Mouse (Mus musculus): ENCODE results near the gene Nsmce3.
A peak's percentile ranks its signal among the peaks of the same experiment; 100 is the strongest.

Gene Nsmce3

DNA sequence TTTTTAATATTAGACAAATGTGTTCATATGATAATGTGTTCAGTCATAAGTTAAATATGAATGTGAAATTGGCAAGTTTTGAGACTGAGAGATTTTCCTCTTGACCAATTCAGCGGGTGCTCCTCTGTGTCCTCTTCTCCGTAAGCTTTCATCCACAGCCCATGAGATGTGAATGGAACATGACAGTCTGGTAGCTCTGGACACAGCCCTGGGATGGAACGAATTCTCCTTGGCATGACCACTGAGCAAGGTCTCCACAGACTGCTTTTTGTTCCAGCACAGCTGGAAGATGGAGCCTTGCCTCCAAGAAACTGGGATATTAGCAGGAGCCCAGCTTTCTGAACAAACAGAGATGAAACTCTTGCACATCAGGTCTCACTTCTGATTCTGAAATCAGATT is 9.8 kb downstream of the Nsmce3 start:
- DNase-seq (ENCODE audit: low read depth, low spot score), result no peak

GRCm38 (mm10) chr7:64856526-64857082 is 16.2 kb downstream of the Nsmce3 start:
- peak; percentile 34 for DNase-seq (ENCODE audit: low read depth, low spot score)

DNA sequence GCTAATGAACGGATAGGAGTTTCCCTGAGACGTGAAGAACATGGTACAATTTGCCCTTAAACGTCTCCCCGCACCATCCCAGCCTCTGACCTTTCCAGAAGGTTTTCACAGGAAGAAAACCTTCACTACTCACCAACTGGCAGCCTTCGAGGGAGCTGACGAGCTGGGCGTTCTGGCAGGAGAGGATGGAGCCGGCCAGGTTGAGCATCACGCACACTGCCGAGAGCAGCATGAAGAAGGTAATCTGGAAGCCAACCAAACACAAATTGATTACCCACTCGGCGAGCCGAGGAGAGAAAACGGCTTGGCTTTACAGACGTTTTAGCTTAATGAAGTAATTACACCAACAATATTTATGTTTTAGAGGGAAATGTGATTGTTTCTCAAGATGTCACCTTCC is 16.8 kb downstream of the Nsmce3 start:
- no peak for DNase-seq (ENCODE audit: low read depth, low spot score)

DNA sequence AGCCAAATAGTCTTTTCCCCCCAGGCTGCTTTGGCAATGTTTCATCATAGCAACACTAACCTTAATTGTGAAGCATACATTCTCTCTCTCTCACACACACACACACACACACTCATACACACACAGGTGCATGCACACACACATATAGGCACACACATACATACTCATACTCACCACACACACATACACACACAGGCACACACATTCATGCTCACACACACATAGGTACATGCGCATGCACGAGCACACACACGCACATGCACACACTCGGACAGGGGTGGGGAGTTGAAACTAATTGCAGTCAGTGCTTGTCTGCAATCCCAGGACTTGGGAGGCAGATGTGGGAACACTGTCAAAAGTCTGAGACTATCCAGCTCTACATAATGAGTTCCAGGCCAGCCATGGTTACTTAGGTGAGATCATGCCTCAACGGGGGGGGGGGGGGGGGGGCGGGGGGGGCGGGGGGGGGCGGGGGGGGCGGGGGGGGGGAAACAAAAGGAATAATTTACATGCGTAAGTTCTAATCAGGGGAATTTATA is 17.3 kb downstream of the Nsmce3 start:
- peak; percentile 13 for DNase-seq (ENCODE audit: low read depth, low spot score)

GRCm38 (mm10) chr7:64850791-64851190 is 22.0 kb downstream of the Nsmce3 start:
- peak; percentile 20 for DNase-seq (ENCODE audit: low read depth, low spot score)

- no peak for DNase-seq (ENCODE audit: low read depth, low spot score)
Observed at GRCm38 (mm10) chr7:64847366-64847899, 25.4 kb downstream of the Nsmce3 start.

GRCm38 (mm10) chr7:64846061-64846460 is 26.7 kb downstream of the Nsmce3 start:
- peak; percentile 40 for DNase-seq (ENCODE audit: low read depth, low spot score)

DNA sequence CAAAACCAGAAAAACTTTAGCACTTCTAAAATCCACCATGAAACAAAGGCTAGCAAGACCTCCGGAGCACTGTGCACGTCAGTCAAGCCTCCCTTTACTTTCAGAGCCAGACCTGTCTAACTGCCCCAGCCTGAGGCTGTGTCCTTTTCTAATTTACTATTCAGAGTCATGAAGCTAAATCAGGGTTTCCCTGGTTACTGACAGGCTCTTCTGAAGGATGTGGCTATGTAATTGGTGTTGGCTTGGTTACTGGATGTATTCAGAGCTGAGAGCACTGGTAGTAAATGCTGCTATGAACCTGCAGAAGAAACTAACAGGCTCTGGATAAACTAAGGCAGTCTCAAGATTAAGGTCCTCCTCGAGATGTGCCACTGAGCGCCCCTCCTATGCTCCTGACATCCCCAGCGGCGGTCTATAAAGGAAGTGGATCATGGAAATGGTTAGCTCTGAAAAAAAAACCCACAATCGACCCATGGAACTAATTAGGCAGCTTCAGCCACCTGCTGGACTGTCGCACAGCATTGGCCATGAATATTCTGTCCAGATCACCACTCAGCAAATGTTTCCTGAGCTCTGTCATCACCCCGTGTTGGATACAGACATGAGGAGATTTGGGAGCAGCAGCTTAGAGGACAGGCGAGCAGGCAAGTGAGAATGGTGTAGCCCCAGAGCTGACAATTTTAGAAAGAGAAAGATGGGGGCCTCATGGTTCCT is 31.7 kb downstream of the Nsmce3 start:
- DNase-seq (ENCODE audit: low read depth, low spot score), result no peak

- DNase-seq (ENCODE audit: low read depth, low spot score), result no peak
Observed at GRCm38 (mm10) chr7:64840576-64840895, 32.3 kb downstream of the Nsmce3 start.

DNA sequence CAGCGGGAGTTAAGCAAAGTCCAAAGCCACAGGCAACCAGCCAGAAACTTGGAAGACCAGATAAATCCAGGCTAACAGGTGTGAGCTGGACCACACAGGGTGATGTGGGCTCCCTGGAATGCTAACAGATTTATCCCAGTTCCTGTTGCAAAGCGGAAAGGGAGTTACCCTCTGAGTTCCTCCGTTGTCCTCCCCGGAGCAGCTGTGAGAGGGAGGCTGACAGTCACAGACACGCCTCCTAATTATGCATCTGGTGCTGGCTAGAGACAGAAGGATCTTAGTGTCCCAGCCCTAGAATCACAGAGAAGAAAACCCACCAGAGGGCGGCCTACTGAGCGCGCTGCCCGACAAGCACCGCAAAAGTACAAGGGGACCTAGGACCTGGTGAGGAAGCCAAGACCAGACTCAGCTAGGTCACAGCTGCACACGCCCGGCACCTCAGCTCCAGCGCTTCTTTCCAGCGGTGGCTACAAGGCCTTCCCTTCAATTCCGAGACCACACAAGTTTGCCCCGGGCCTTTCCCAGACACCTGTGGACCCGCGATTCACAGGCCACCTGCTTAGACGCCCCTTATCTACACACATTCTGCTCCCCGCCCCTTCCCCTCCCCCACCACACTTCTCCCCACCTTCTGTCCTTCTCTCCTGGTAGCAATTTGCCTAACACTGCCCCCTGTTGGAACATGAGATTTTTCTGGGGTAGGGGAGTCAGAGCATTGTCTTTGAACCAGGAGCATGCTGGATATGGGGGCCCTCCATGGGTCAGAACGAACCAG is 32.8 kb downstream of the Nsmce3 start:
- no peak for DNase-seq (ENCODE audit: low read depth, low spot score)

GRCm38 (mm10) chr7:64839281-64839680 is 33.5 kb downstream of the Nsmce3 start:
- DNase-seq (ENCODE audit: low read depth, low spot score), result no peak

DNA sequence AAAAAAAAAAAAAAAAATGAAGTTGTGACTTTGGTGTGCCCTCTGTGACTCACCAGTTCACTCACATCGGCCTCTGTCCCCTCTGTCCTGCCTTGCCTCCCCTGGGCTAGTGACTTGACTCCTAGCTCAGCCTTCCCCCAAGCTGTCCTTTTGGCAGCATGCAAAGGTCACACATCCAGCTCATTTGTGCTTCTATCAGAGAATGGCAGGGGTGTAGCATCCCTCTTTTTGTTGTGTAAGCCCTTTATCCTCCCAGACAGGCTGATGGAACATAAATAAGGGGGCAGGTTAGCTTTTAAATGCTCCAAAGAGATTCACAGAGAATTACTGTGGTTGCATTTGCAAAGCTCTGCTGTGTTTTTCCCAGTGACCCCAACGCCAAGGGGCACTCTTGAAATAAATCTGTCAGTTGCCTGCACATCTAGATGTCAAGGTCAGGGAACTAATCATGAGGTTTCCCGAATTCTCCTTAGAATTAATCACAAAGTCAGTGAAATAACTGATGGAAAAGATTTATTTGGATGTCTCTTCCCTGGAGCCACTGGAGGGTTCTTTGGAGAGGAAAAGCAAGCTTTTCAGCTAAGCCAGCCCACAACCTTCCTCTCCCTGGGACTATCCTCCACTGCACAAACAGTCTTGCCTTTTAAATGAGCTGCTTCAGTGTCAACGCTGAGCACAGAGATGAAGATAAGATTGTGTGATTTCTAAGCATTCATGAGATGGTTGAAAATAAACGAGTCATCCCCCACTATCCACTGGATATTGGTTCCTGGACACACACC is 42.4 kb downstream of the Nsmce3 start:
- DNase-seq (ENCODE audit: low read depth, low spot score), result no peak

DNA sequence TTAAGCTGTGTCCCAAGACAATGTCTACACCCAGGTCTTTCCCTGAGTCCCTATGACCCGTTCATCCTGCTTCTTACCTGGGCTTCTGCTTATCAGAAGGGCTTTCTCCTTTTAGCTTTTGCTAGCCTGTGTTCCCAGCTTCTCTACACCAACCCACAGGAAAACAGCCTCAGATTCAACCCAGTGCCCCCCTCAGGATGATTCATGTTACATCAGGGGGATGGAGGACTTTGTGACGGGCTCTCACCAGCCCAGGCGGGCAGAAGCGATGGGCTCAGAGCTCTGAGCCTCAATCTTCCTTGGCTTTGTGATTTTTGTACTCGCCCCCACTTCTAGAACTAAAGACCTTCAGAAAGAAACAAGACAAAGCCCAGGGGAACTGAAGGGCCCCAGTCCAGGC is 51.7 kb downstream of the Nsmce3 start:
- DNase-seq (ENCODE audit: low read depth, low spot score), result no peak

DNA sequence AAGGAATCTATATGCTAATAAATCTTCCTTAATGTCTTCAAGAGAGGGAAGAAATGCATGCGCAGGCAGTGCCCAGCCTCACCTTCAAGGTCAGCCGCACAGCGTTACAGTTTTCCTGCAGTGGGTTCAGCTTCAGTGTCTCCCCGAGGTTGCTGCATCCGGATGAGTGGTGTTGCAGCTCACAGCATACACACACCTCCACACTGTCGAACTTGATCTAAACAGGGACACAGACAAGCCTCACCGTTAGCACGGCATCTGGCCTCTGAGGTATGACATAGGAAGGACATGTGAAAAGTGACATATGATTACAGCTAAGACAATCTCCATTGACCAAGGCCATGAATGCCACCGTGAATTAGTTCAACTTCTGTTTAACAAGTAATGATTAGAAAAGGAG is 53.1 kb downstream of the Nsmce3 start:
- DNase-seq (ENCODE audit: low read depth, low spot score), result no peak

Measured in 3T3-L1 (cell line).